Mouse (Mus musculus): ENCODE results near the gene Vmn2r72.

Vmn2r72 gene

DNA sequence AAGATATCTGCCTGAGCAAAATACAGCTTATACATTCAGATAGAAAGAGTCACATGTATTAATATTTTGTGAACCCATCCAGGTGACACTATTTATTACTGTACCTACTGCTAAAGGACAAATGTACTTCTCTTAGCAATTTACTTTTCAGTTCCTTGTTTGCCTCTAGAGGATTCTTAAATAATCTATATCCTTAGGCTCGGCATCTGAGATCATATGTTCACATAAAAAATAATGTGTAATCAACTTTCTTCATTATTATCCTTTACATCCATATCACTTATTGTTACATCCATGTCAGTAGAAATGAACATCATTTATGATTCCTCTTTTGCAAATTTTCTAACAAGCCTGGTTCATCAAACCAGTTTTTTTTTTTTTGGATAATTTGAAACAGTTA is at the start of gene Vmn2r72:
TSS of gene Vmn2r72 (minus strand) at position 101 of the 400 bp plus-strand sequence.
- ATAC-seq (ENCODE audit: insufficient number of reproducible peaks, low FRiP score, low TSS enrichment): no peak

Data from cerebellum, adult (tissue).